18 mouse cellular contexts compared by ENCODE assay signal in genomic region chr5:136805019-136805418, GRCm38 (mm10).
DNase-seq lines count a peak whose midpoint lies in the region; ATAC-seq and TF ChIP-seq lines count a peak whose summit lies in the region.
"Had no signal": no experiment of that assay in that cellular context is flagged by ENCODE, and none has a peak within 500 bp of the region (broad histone marks: within the 10 kb centered on the region; RNA-seq: fewer than 3 reads in every experiment).

No protein-coding gene starts in this region.

- no peaks in the 10 kb centered on the region for H3K27me3 ChIP-seq in intestine, embryonic 14.5 days (replicated peaks; ENCODE audit: control insufficient read depth, insufficient read depth, low read length)
- no peaks in the 10 kb centered on the region for H3K27me3 ChIP-seq in intestine, embryonic 16.5 days (replicated peaks; ENCODE audit: control insufficient read depth, insufficient read depth, low read length)
- H3K27me3 ChIP-seq in lung, embryonic 16.5 days (ENCODE audit: control insufficient read depth, insufficient read depth, low read depth, low read length), result no peaks in the 10 kb centered on the region
- no peaks in the 10 kb centered on the region for H3K27me3 ChIP-seq in embryonic facial prominence, embryonic 14.5 days (replicated peaks; ENCODE audit: control insufficient read depth, insufficient read depth, low read length)
- no peaks in the 10 kb centered on the region for H3K27me3 ChIP-seq in limb, embryonic 14.5 days (ENCODE audit: control insufficient read depth, insufficient read depth, low read length)
- H3K27me3 ChIP-seq: forebrain, embryonic 13.5 days had no signal

- H3K4me1 ChIP-seq in intestine, embryonic 14.5 days (replicated peaks; ENCODE audit: control insufficient read depth, insufficient read depth, low read length), result peaks cover 27% of the 10 kb centered on the region
- peaks cover 20% of the 10 kb centered on the region for H3K4me1 ChIP-seq in intestine, embryonic 16.5 days (ENCODE audit: control insufficient read depth, insufficient read depth, low read length)
- H3K4me1 ChIP-seq in lung, embryonic 16.5 days (replicated peaks; ENCODE audit: control insufficient read depth, insufficient read depth, low read length), result peaks cover 21% of the 10 kb centered on the region
- H3K4me1 ChIP-seq in embryonic facial prominence, embryonic 14.5 days (ENCODE audit: control insufficient read depth, insufficient read depth, low read length), result peaks cover 49% of the 10 kb centered on the region
- peaks cover 49% of the 10 kb centered on the region for H3K4me1 ChIP-seq in limb, embryonic 14.5 days (ENCODE audit: control insufficient read depth, insufficient read depth, low read length)

- no peak for TF ChIP-seq POLR2A in limb, embryonic 14.5 days (IDR thresholded peaks at IDR 0.05; ENCODE audit: borderline replicate concordance, extremely low read depth, insufficient read depth, insufficient read length)

- H3K9me3 ChIP-seq in intestine, embryonic 14.5 days (ENCODE audit: control insufficient read depth, low read length), result no peaks in the 10 kb centered on the region
- no peaks in the 10 kb centered on the region for H3K9me3 ChIP-seq in intestine, embryonic 16.5 days (ENCODE audit: control insufficient read depth, low read length)
- H3K9me3 ChIP-seq in lung, embryonic 16.5 days (ENCODE audit: control insufficient read depth, low read length), result no peaks in the 10 kb centered on the region
- H3K9me3 ChIP-seq in embryonic facial prominence, embryonic 14.5 days (ENCODE audit: control insufficient read depth, low read length), result no peaks in the 10 kb centered on the region
- H3K9me3 ChIP-seq in limb, embryonic 14.5 days (ENCODE audit: control insufficient read depth, low read length), result no peaks in the 10 kb centered on the region
- H3K9me3 ChIP-seq: forebrain, embryonic 13.5 days had no signal

- ATAC-seq in intestine, embryonic 14.5 days (replicated peaks; ENCODE audit: low FRiP score, low TSS enrichment, low read depth), result no peak
- no peak for ATAC-seq in intestine, embryonic 16.5 days
- peak; percentile 39 for ATAC-seq in lung, embryonic 16.5 days (ENCODE audit: low read depth)
- ATAC-seq in embryonic facial prominence, embryonic 14.5 days (ENCODE audit: low read depth), result peak; percentile 45
- ATAC-seq in limb, embryonic 14.5 days (ENCODE audit: low FRiP score, low read depth), result peak; percentile 32; the same call in 1 of the 2 replicates
- ATAC-seq: forebrain, embryonic 13.5 days; intestine, postnatal 0 days had no signal

- no peak for DNase-seq in intestine, embryonic 14.5 days (ENCODE audit: low spot score)
- DNase-seq in lung, postnatal 25 days (ENCODE audit: low spot score), result no peak
- peak; percentile 81 for DNase-seq in embryonic facial prominence, embryonic 14.5 days (ENCODE audit: low spot score)
- peak; percentile 58 for DNase-seq in limb, embryonic 14.5 days (ENCODE audit: low spot score)
- no peak for DNase-seq in urinary bladder, postnatal 25 days (ENCODE audit: low spot score)
- no peak for DNase-seq in spleen, postnatal 36 days (ENCODE audit: low spot score in 2 of 2)
- DNase-seq: cerebellum, adult 8-10 months; layer of hippocampus, adult 9-11 months; lung, adult 18-20 months; midbrain, embryonic 14.5 days; right cerebral cortex, adult 18-20 months; thymus, postnatal 36 days had no signal

- 0 out of 2 replicates have a peak overlapping the region, but pooled peaks have one; percentile 2 for H3K27ac ChIP-seq in intestine, embryonic 14.5 days (ENCODE audit: low read depth)
- no peak overlapping the region for H3K27ac ChIP-seq in intestine, embryonic 16.5 days (ENCODE audit: low read length)
- H3K27ac ChIP-seq in lung, embryonic 16.5 days (ENCODE audit: low read length), result no peak overlapping the region
- H3K27ac ChIP-seq in embryonic facial prominence, embryonic 14.5 days (replicated peaks; ENCODE audit: low read depth, low read length), result peak overlapping the region; percentile 74
- H3K27ac ChIP-seq in limb, embryonic 14.5 days (replicated peaks; ENCODE audit: low read depth, low read length), result no peak overlapping the region
- H3K27ac ChIP-seq: forebrain, embryonic 13.5 days had no signal

- 62% methylated on average over 6 of the region's 6 CpGs for WGBS in intestine, embryonic 14.5 days
- WGBS in intestine, embryonic 16.5 days, result 66% methylated on average over 6 of the region's 6 CpGs
- WGBS in lung, embryonic 16.5 days, result 60% methylated on average over 6 of the region's 6 CpGs
- WGBS in embryonic facial prominence, embryonic 14.5 days, result 48% methylated on average over 6 of the region's 6 CpGs
- 76% methylated on average over 6 of the region's 6 CpGs for WGBS in limb, embryonic 14.5 days

- no peaks in the 10 kb centered on the region for H3K36me3 ChIP-seq in intestine, embryonic 14.5 days (ENCODE audit: control insufficient read depth, insufficient read depth, low read length)
- no peaks in the 10 kb centered on the region for H3K36me3 ChIP-seq in intestine, embryonic 16.5 days (ENCODE audit: control insufficient read depth, insufficient read depth, low read length)
- no peaks in the 10 kb centered on the region for H3K36me3 ChIP-seq in lung, embryonic 16.5 days (ENCODE audit: control insufficient read depth, insufficient read depth, low read length)
- no peaks in the 10 kb centered on the region for H3K36me3 ChIP-seq in embryonic facial prominence, embryonic 14.5 days (ENCODE audit: control insufficient read depth, insufficient read depth, low read length)
- no peaks in the 10 kb centered on the region for H3K36me3 ChIP-seq in limb, embryonic 14.5 days (ENCODE audit: control insufficient read depth, insufficient read depth, low read length)

- no peak overlapping the region for H3K4me2 ChIP-seq in intestine, embryonic 14.5 days (ENCODE audit: low read length)
- no peak overlapping the region for H3K4me2 ChIP-seq in intestine, embryonic 16.5 days (ENCODE audit: low read depth, low read length)
- no peak overlapping the region for H3K4me2 ChIP-seq in lung, embryonic 16.5 days (ENCODE audit: low read depth, low read length)
- no peak overlapping the region for H3K4me2 ChIP-seq in embryonic facial prominence, embryonic 14.5 days (ENCODE audit: low read depth, low read length)
- no peak overlapping the region for H3K4me2 ChIP-seq in limb, embryonic 14.5 days (replicated peaks; ENCODE audit: low read depth, low read length, severe bottlenecking)
- H3K4me2 ChIP-seq: forebrain, embryonic 13.5 days; heart, embryonic 11.5 days had no signal

- H3K4me3 ChIP-seq in intestine, embryonic 14.5 days (ENCODE audit: low read depth, low read length), result no peak overlapping the region
- H3K4me3 ChIP-seq in intestine, embryonic 16.5 days (ENCODE audit: low read length), result no peak overlapping the region
- H3K4me3 ChIP-seq in lung, embryonic 16.5 days (ENCODE audit: low read length), result no peak overlapping the region
- H3K4me3 ChIP-seq in embryonic facial prominence, embryonic 14.5 days (ENCODE audit: low read depth, low read length), result no peak overlapping the region
- no peak overlapping the region for H3K4me3 ChIP-seq in limb, embryonic 14.5 days (replicated peaks; ENCODE audit: low read length)
- H3K4me3 ChIP-seq: forebrain, embryonic 13.5 days; myocyte had no signal

- no peak overlapping the region for H3K9ac ChIP-seq in intestine, embryonic 14.5 days (ENCODE audit: low read length)
- H3K9ac ChIP-seq in intestine, embryonic 16.5 days (ENCODE audit: low read depth, low read length), result no peak overlapping the region
- no peak overlapping the region for H3K9ac ChIP-seq in lung, embryonic 16.5 days (ENCODE audit: low read length)
- H3K9ac ChIP-seq in embryonic facial prominence, embryonic 14.5 days (ENCODE audit: low read depth, low read length), result no peak overlapping the region
- no peak overlapping the region for H3K9ac ChIP-seq in limb, embryonic 14.5 days (ENCODE audit: low read depth, low read length, severe bottlenecking)

Comparison
In these comparisons a context has a peak if more than half of its experiments do, and no peak if none do; other contexts are left out.
1. H3K27ac ChIP-seq: peak in intestine, embryonic 14.5 days (single experiment) and embryonic facial prominence, embryonic 14.5 days (single experiment); none in intestine, embryonic 16.5 days (single experiment), lung, embryonic 16.5 days (single experiment) and limb, embryonic 14.5 days (single experiment).
2. ATAC-seq: peak in lung, embryonic 16.5 days (single experiment), embryonic facial prominence, embryonic 14.5 days (single experiment) and limb, embryonic 14.5 days (single experiment); none in intestine, embryonic 14.5 days (single experiment) and intestine, embryonic 16.5 days (single experiment).
3. DNase-seq: peak in embryonic facial prominence, embryonic 14.5 days (single experiment) and limb, embryonic 14.5 days (single experiment); none in intestine, embryonic 14.5 days (single experiment), lung, postnatal 25 days (single experiment), urinary bladder, postnatal 25 days (single experiment) and spleen, postnatal 36 days (0 of 2).